ENCODE assay signal across 8 mouse cellular contexts in the genomic region with DNA sequence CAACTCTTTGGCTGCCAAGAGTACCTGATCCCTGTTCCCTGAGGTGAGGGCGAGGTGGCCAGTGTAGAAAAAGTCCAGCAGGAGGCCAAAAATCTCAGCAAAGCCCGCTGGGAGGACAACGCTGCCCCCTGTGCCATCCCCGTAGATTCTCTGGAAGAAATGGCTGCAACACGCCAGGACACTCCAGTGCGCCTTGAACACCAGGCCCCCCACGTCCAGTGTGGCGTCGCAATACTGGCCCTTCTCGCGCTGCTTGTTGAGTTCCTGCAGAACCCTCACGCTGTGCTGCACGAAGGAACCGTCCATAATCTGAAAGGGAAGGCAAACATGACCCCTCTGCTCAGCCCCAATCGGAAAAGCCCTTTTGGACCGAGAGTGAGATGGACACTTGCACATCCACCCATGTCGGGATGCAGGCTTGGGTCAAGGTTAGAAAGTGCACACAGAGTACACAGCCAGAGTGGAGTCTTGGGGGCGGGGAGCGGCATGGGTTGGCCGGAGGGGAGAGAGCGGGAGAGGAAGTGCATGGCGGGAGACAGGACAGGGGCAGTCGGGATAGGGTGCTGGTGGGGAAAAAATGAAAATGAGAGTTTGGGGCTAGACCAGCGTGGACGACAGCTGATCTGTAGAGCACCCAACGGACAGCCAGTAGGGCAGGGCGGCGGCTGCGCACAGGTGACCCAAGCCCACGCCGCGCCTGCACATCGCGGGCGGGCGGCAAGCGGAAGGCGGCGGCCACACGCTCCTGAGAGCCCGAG. TPM values are rescaled to one million over a fixed set of nuclear protein-coding genes. Genes with fewer than 3 reads are reported as not detected.
DNase-seq lines count a peak whose midpoint lies in the region; ATAC-seq and TF ChIP-seq lines count a peak whose summit lies in the region.

No protein-coding gene starts in this region.

- H3K4me3 ChIP-seq in kidney, adult 2 months (ENCODE audit: insufficient read depth, low read depth, low read length), result peak overlapping the region; percentile 66
- peak overlapping the region; percentile 67 for H3K4me3 ChIP-seq in forebrain, embryonic 14.5 days (ENCODE audit: low read depth, low read length)
- H3K4me3 ChIP-seq in limb, embryonic 10.5 days, result peak overlapping the region; percentile 94

- peak overlapping the region; percentile 19 for H3K27ac ChIP-seq in kidney, adult 2 months (ENCODE audit: insufficient read depth, low read depth, low read length)
- 0 out of 2 replicates have a peak overlapping the region, but pooled peaks have one; percentile 21 for H3K27ac ChIP-seq in forebrain, embryonic 14.5 days (ENCODE audit: low read depth, low read length)
- H3K27ac ChIP-seq in limb, embryonic 10.5 days, result peak overlapping the region; percentile 92

- peak overlapping the region; percentile 91 for H3K4me2 ChIP-seq in forebrain, embryonic 14.5 days (ENCODE audit: low read length)

- intact Hi-C loops in left cerebral cortex, postnatal 36 days (cut with DNase I), result no loop called here

- no peaks in the 10 kb centered on the region for H3K36me3 ChIP-seq in kidney, adult 2 months (ENCODE audit: control insufficient read depth, insufficient read depth, low read length)
- peaks cover 23% of the 10 kb centered on the region for H3K36me3 ChIP-seq in forebrain, embryonic 14.5 days (ENCODE audit: control insufficient read depth, insufficient read depth, low read length)
- peaks cover 45% of the 10 kb centered on the region for H3K36me3 ChIP-seq in limb, embryonic 10.5 days

- H3K27me3 ChIP-seq in kidney, adult 2 months (replicated peaks; ENCODE audit: control insufficient read depth, insufficient read depth, low read length), result no peaks in the 10 kb centered on the region
- no peaks in the 10 kb centered on the region for H3K27me3 ChIP-seq in forebrain, embryonic 14.5 days (replicated peaks; ENCODE audit: control insufficient read depth, insufficient read depth, low read length)
- peaks cover 5% of the 10 kb centered on the region; the same call in 1 of the 2 replicates for H3K27me3 ChIP-seq in limb, embryonic 10.5 days (ENCODE audit: low read depth, poor library complexity, severe bottlenecking)

- H3K9me3 ChIP-seq in forebrain, embryonic 14.5 days (replicated peaks; ENCODE audit: control insufficient read depth, low read length), result no peaks in the 10 kb centered on the region
- no peaks in the 10 kb centered on the region for H3K9me3 ChIP-seq in limb, embryonic 10.5 days (replicated peaks)

- 0 out of 2 replicates have a peak, but pooled peaks have one; percentile 4 for TF ChIP-seq CTCF in kidney, adult 2 months (conservative IDR thresholded peaks at IDR 0.05; ENCODE audit: insufficient read depth, insufficient read length, low read depth, low read length)

- TF ChIP-seq POLR2A in kidney, adult 2 months (IDR thresholded peaks at IDR 0.05; ENCODE audit: low read depth, low read length), result no peak

- H3K4me1 ChIP-seq in kidney, adult 2 months (ENCODE audit: control insufficient read depth, insufficient read depth, low read length), result peaks cover 6% of the 10 kb centered on the region; the same call in 1 of the 2 replicates
- H3K4me1 ChIP-seq in forebrain, embryonic 14.5 days (ENCODE audit: control insufficient read depth, insufficient read depth, low read length), result peaks cover 16% of the 10 kb centered on the region
- H3K4me1 ChIP-seq in limb, embryonic 10.5 days, result peaks cover 53% of the 10 kb centered on the region

- peak; percentile 51 for DNase-seq in kidney, adult 2 months
- no peak for DNase-seq in kidney, adult 18-20 months
- DNase-seq in T-cell, adult 2 months (ENCODE audit: low spot score), result peak; percentile 14
- no peak for DNase-seq in forebrain, embryonic 14.5 days (ENCODE audit: low spot score)
- DNase-seq in limb, embryonic 10.5 days (ENCODE audit: low spot score), result no peak
- no peak for DNase-seq in left cerebral cortex, postnatal 36 days (ENCODE audit: low spot score in 2 of 2)
- DNase-seq in urinary bladder, adult 18-20 months (ENCODE audit: low spot score in 2 of 2), result no peak

- 2% methylated on average over 41 of the region's 41 CpGs for WGBS in kidney, adult 2 months
- 2% methylated on average over 40 of the region's 41 CpGs for WGBS in forebrain, embryonic 14.5 days
- WGBS in limb, embryonic 10.5 days, result 4% methylated on average over 41 of the region's 41 CpGs

- peak overlapping the region; percentile 77 for H3K9ac ChIP-seq in forebrain, embryonic 14.5 days (ENCODE audit: low read length)

- peak; percentile 64 for ATAC-seq in forebrain, embryonic 14.5 days
- ATAC-seq in megakaryocyte-erythroid progenitor cell, adult 5-6 weeks (replicated peaks; ENCODE audit: low FRiP score, low TSS enrichment, poor library complexity, severe bottlenecking), result peak; percentile 6; the same call in 1 of the 2 replicates

RNA-seq across cellular contexts. Expression of gene Zbtb48, which starts 0.5 kb away (rescaled TPM):
- 11.0 and 13.8 TPM in 2 replicates for polyA plus RNA-seq in kidney, adult 2 months (2012; rRNA removed)
- polyA plus RNA-seq in forebrain, embryonic 14.5 days (2014; fragmentation: Nextera tagmentation; extraction: Ambion mirVana), result 17.2 and 21.6 TPM in 2 replicates
- polyA plus RNA-seq in limb, embryonic 10.5 days (2016; fragmentation: Nextera tagmentation; extraction: Ambion mirVana), result 24.5 and 26.5 TPM in 2 replicates
- 6.6 and 27.2 TPM in 2 replicates for total RNA-seq in megakaryocyte-erythroid progenitor cell, adult 5-6 weeks (2014; fragmentation: Nextera tagmentation)
- total RNA-seq in megakaryocyte-erythroid progenitor cell, adult 5-6 weeks (2017), result 7.0 and 10.6 TPM in 2 replicates
- 10 to 100 TPM; 10.3 to 13.3 TPM for total RNA-seq in left cerebral cortex, postnatal 36 days (2021)

RNA-seq across cellular contexts. Expression of gene Tas1r1, which starts 11.4 kb away (rescaled TPM):
- 0.12 and 0.22 TPM in 2 replicates for polyA plus RNA-seq in kidney, adult 2 months (2012; rRNA removed)
- polyA plus RNA-seq in forebrain, embryonic 14.5 days (2014; fragmentation: Nextera tagmentation; extraction: Ambion mirVana), result 0.32 and 0.70 TPM in 2 replicates
- 0.35 and 0.65 TPM in 2 replicates for polyA plus RNA-seq in limb, embryonic 10.5 days (2016; fragmentation: Nextera tagmentation; extraction: Ambion mirVana)
- total RNA-seq in megakaryocyte-erythroid progenitor cell, adult 5-6 weeks (2014; fragmentation: Nextera tagmentation), result 0.74 TPM in 1 of 2 replicates, not detected in the other
- total RNA-seq in megakaryocyte-erythroid progenitor cell, adult 5-6 weeks (2017), result 0.88 TPM in 1 of 2 replicates, not detected in the other
- under 1 TPM; 0.64 to 0.75 TPM for total RNA-seq in left cerebral cortex, postnatal 36 days (2021)

RNA-seq across cellular contexts. Expression of gene Nol9, which starts 12.2 kb away (rescaled TPM):
- polyA plus RNA-seq in kidney, adult 2 months (2012; rRNA removed), result 18.1 and 19.8 TPM in 2 replicates
- polyA plus RNA-seq in forebrain, embryonic 14.5 days (2014; fragmentation: Nextera tagmentation; extraction: Ambion mirVana), result 16.1 and 19.8 TPM in 2 replicates
- 52.1 and 54.1 TPM in 2 replicates for polyA plus RNA-seq in limb, embryonic 10.5 days (2016; fragmentation: Nextera tagmentation; extraction: Ambion mirVana)
- 64.3 and 67.6 TPM in 2 replicates for total RNA-seq in megakaryocyte-erythroid progenitor cell, adult 5-6 weeks (2014; fragmentation: Nextera tagmentation)
- 45.2 and 60.8 TPM in 2 replicates for total RNA-seq in megakaryocyte-erythroid progenitor cell, adult 5-6 weeks (2017)
- 10 to 100 TPM; 17.1 to 19.3 TPM for total RNA-seq in left cerebral cortex, postnatal 36 days (2021)

RNA-seq across cellular contexts. Expression of gene Klhl21, which starts 18.3 kb away (rescaled TPM):
- 23.0 and 26.7 TPM in 2 replicates for polyA plus RNA-seq in kidney, adult 2 months (2012; rRNA removed)
- 0.69 and 1.8 TPM in 2 replicates for polyA plus RNA-seq in forebrain, embryonic 14.5 days (2014; fragmentation: Nextera tagmentation; extraction: Ambion mirVana)
- 9.7 and 10.6 TPM in 2 replicates for polyA plus RNA-seq in limb, embryonic 10.5 days (2016; fragmentation: Nextera tagmentation; extraction: Ambion mirVana)
- total RNA-seq in megakaryocyte-erythroid progenitor cell, adult 5-6 weeks (2014; fragmentation: Nextera tagmentation), result 7.0 and 7.6 TPM in 2 replicates
- 5.1 and 8.3 TPM in 2 replicates for total RNA-seq in megakaryocyte-erythroid progenitor cell, adult 5-6 weeks (2017)
- 10 to 100 TPM; 14.4 to 18.0 TPM for total RNA-seq in left cerebral cortex, postnatal 36 days (2021)

RNA-seq across cellular contexts. Expression of gene Phf13, which starts 30.9 kb away (rescaled TPM):
- polyA plus RNA-seq in kidney, adult 2 months (2012; rRNA removed), result 4.9 and 5.5 TPM in 2 replicates
- 11.8 and 14.6 TPM in 2 replicates for polyA plus RNA-seq in forebrain, embryonic 14.5 days (2014; fragmentation: Nextera tagmentation; extraction: Ambion mirVana)
- 26.9 and 33.4 TPM in 2 replicates for polyA plus RNA-seq in limb, embryonic 10.5 days (2016; fragmentation: Nextera tagmentation; extraction: Ambion mirVana)
- 0.15 and 0.52 TPM in 2 replicates for total RNA-seq in megakaryocyte-erythroid progenitor cell, adult 5-6 weeks (2014; fragmentation: Nextera tagmentation)
- total RNA-seq in megakaryocyte-erythroid progenitor cell, adult 5-6 weeks (2017), result 0.09 and 1.5 TPM in 2 replicates
- total RNA-seq in left cerebral cortex, postnatal 36 days (2021), result 10 to 100 TPM; 11.3 to 16.5 TPM

Comparison
In these comparisons a context has a peak if more than half of its experiments do, and no peak if none do; other contexts are left out.
1. DNase-seq: peak in kidney, adult 2 months (single experiment) and T-cell, adult 2 months (single experiment); none in kidney, adult 18-20 months (single experiment), forebrain, embryonic 14.5 days (single experiment), limb, embryonic 10.5 days (single experiment), left cerebral cortex, postnatal 36 days (0 of 2) and urinary bladder, adult 18-20 months (0 of 2).
2. H3K27ac ChIP-seq: peak in every context shown above with its lines; median percentile 92 in limb, embryonic 10.5 days; 21 in forebrain, embryonic 14.5 days; 19 in kidney, adult 2 months.
3. Peak in every context shown above with its lines, with median percentiles within 50 percentile points of each other: H3K4me3 ChIP-seq.